Mouse (Mus musculus): ENCODE measurements at regions not wholly inside any gene's neighbourhood (a gene's known extent, or its start where the extent isn't known, plus 50 kb on each side); places are given as distances from the start of the nearest gene placed in this dataset.

GRCm38 (mm10) chr2:149724279-149724678 lies 104.7 kb upstream of the Syndig1 start:
- no peak for DNase-seq (ENCODE audit: low spot score in 2 of 2)

- no peak for DNase-seq (ENCODE audit: low spot score in 2 of 2)
Observed at GRCm38 (mm10) chr2:149725932-149726331, 103.1 kb upstream of the Syndig1 start.

GRCm38 (mm10) chr2:149737837-149738236 lies 91.2 kb upstream of the Syndig1 start:
- no peak for DNase-seq (ENCODE audit: low spot score in 2 of 2)

GRCm38 (mm10) chr2:149739886-149740285 lies 89.1 kb upstream of the Syndig1 start:
- peak in 1 of 2 experiments; percentile 18 for DNase-seq (ENCODE audit: low spot score in 2 of 2)

- no peak for DNase-seq (ENCODE audit: low spot score in 2 of 2)
Observed at GRCm38 (mm10) chr2:149742661-149743060, 86.3 kb upstream of the Syndig1 start.

- no peak for DNase-seq (ENCODE audit: low spot score in 2 of 2)
Observed at GRCm38 (mm10) chr2:149748240-149748822, 80.7 kb upstream of the Syndig1 start.

GRCm38 (mm10) chr2:149759151-149759550 lies 69.9 kb upstream of the Syndig1 start:
- no peak for DNase-seq (ENCODE audit: low spot score in 2 of 2)

GRCm38 (mm10) chr2:149763864-149764263 lies 65.1 kb upstream of the Syndig1 start:
- DNase-seq (ENCODE audit: low spot score in 2 of 2) = no peak

- no peak for DNase-seq (ENCODE audit: low spot score in 2 of 2)
Observed at GRCm38 (mm10) chr2:149768027-149768426, 61.0 kb upstream of the Syndig1 start.

GRCm38 (mm10) chr2:149768551-149768950 lies 60.5 kb upstream of the Syndig1 start:
- no peak for DNase-seq (ENCODE audit: low spot score in 2 of 2)

- no peak for DNase-seq (ENCODE audit: low spot score in 2 of 2)
Observed at GRCm38 (mm10) chr2:149777316-149777715, 51.7 kb upstream of the Syndig1 start.

Data from urinary bladder, postnatal 4 days (tissue).